8 mouse cellular contexts compared by ENCODE assay signal in genomic region chr3:97941440-97942259, GRCm38 (mm10). TPM values are rescaled to one million over a fixed set of nuclear protein-coding genes. Genes with fewer than 3 reads are reported as not detected.
DNase-seq lines count a peak whose midpoint lies in the region; ATAC-seq lines count a peak whose summit lies in the region.
"Had no signal": no experiment of that assay in that cellular context is flagged by ENCODE, and none has a peak within 500 bp of the region (broad histone marks: within the 10 kb centered on the region; RNA-seq: fewer than 3 reads in every experiment).

No protein-coding gene starts in this region.

- H3K27me3 ChIP-seq in lung, embryonic 15.5 days: no peaks in the 10 kb centered on the region
- H3K27me3 ChIP-seq in forebrain, embryonic 15.5 days: no peaks in the 10 kb centered on the region
- H3K27me3 ChIP-seq in limb, embryonic 13.5 days: no peaks in the 10 kb centered on the region
- H3K27me3 ChIP-seq in stomach, embryonic 15.5 days (replicated peaks): no peaks in the 10 kb centered on the region

- ATAC-seq in lung, embryonic 15.5 days (ENCODE audit: borderline replicate concordance, extremely low read depth, low FRiP score, low TSS enrichment): no peak
- ATAC-seq in forebrain, embryonic 15.5 days (replicated peaks): no peak
- ATAC-seq in limb, embryonic 13.5 days (ENCODE audit: low FRiP score, low read depth): peak; percentile 58
- ATAC-seq in stomach, embryonic 15.5 days (ENCODE audit: insufficient read depth, low FRiP score, low read depth): no peak

- H3K4me3 ChIP-seq in lung, embryonic 15.5 days: 0 out of 2 replicates have a peak overlapping the region, but pooled peaks have one; percentile 6
- peak overlapping the region; percentile 6; the same call in 1 of the 2 replicates for H3K4me3 ChIP-seq in forebrain, embryonic 15.5 days
- H3K4me3 ChIP-seq in limb, embryonic 13.5 days: peak overlapping the region; percentile 14; the same call in 1 of the 2 replicates
- no peak overlapping the region for H3K4me3 ChIP-seq in stomach, embryonic 15.5 days (replicated peaks)

- H3K4me2 ChIP-seq in lung, embryonic 15.5 days: peak overlapping the region; percentile 45
- H3K4me2 ChIP-seq in forebrain, embryonic 15.5 days (replicated peaks): peak overlapping the region; percentile 29
- H3K4me2 ChIP-seq in limb, embryonic 13.5 days (replicated peaks): peak overlapping the region; percentile 53
- peak overlapping the region; percentile 45 for H3K4me2 ChIP-seq in stomach, embryonic 15.5 days

- H3K4me1 ChIP-seq in lung, embryonic 15.5 days: peaks cover 61% of the 10 kb centered on the region
- peaks cover 47% of the 10 kb centered on the region for H3K4me1 ChIP-seq in forebrain, embryonic 15.5 days
- peaks cover 70% of the 10 kb centered on the region for H3K4me1 ChIP-seq in limb, embryonic 13.5 days
- peaks cover 38% of the 10 kb centered on the region for H3K4me1 ChIP-seq in stomach, embryonic 15.5 days

- no peak for DNase-seq in lung, postnatal 10 days
- no peak for DNase-seq in urinary bladder, postnatal 36 days (ENCODE audit: low spot score in 2 of 2)
- no peak for DNase-seq in T-cell, adult 2 months (ENCODE audit: low spot score)
- DNase-seq: thymus, postnatal 36 days had no signal

- WGBS in lung, embryonic 15.5 days: 34% methylated on average over 11 of the region's 11 CpGs
- 35% methylated on average over 11 of the region's 11 CpGs for WGBS in forebrain, embryonic 15.5 days
- WGBS in limb, embryonic 13.5 days: 21% methylated on average over 11 of the region's 11 CpGs
- 34% methylated on average over 11 of the region's 11 CpGs for WGBS in stomach, embryonic 15.5 days

- no peaks in the 10 kb centered on the region for H3K9me3 ChIP-seq in lung, embryonic 15.5 days
- H3K9me3 ChIP-seq in forebrain, embryonic 15.5 days: no peaks in the 10 kb centered on the region
- no peaks in the 10 kb centered on the region for H3K9me3 ChIP-seq in limb, embryonic 13.5 days
- H3K9me3 ChIP-seq in stomach, embryonic 15.5 days: no peaks in the 10 kb centered on the region

- peak overlapping the region; percentile 89 for H3K27ac ChIP-seq in lung, embryonic 15.5 days
- 0 out of 2 replicates have a peak overlapping the region, but pooled peaks have one; percentile 16 for H3K27ac ChIP-seq in forebrain, embryonic 15.5 days (replicated peaks)
- H3K27ac ChIP-seq in limb, embryonic 13.5 days: peak overlapping the region; percentile 91
- peak overlapping the region; percentile 77 for H3K27ac ChIP-seq in stomach, embryonic 15.5 days

- H3K9ac ChIP-seq in lung, embryonic 15.5 days: 0 out of 2 replicates have a peak overlapping the region, but pooled peaks have one; percentile 18
- H3K9ac ChIP-seq in forebrain, embryonic 15.5 days (replicated peaks): peak overlapping the region; percentile 1; the same call in 1 of the 2 replicates
- H3K9ac ChIP-seq in limb, embryonic 13.5 days: peak overlapping the region; percentile 43
- no peak overlapping the region for H3K9ac ChIP-seq in stomach, embryonic 15.5 days

- H3K36me3 ChIP-seq in lung, embryonic 15.5 days: no peaks in the 10 kb centered on the region
- no peaks in the 10 kb centered on the region for H3K36me3 ChIP-seq in forebrain, embryonic 15.5 days
- no peaks in the 10 kb centered on the region for H3K36me3 ChIP-seq in limb, embryonic 13.5 days
- no peaks in the 10 kb centered on the region for H3K36me3 ChIP-seq in stomach, embryonic 15.5 days

RNA-seq across cellular contexts. Expression of gene Sec22b, which starts 40.7 kb away (rescaled TPM):
- polyA plus RNA-seq in lung, embryonic 15.5 days (2015; fragmentation: Nextera tagmentation; extraction: Ambion mirVana): 147 and 157 TPM in 2 replicates
- polyA plus RNA-seq in forebrain, embryonic 15.5 days (2015; fragmentation: Nextera tagmentation; extraction: Ambion mirVana): 104 and 108 TPM in 2 replicates
- polyA plus RNA-seq in limb, embryonic 13.5 days (2015; fragmentation: Nextera tagmentation; extraction: Ambion mirVana): 157 and 165 TPM in 2 replicates
- 139 and 143 TPM in 2 replicates for polyA plus RNA-seq in stomach, embryonic 15.5 days (2015; fragmentation: Nextera tagmentation; extraction: Ambion mirVana)

RNA-seq across cellular contexts. Expression of gene Pde4dip, which starts 53.1 kb away (rescaled TPM):
- 16.4 and 18.3 TPM in 2 replicates for polyA plus RNA-seq in lung, embryonic 15.5 days (2015; fragmentation: Nextera tagmentation; extraction: Ambion mirVana)
- polyA plus RNA-seq in forebrain, embryonic 15.5 days (2015; fragmentation: Nextera tagmentation; extraction: Ambion mirVana): 67.6 and 73.1 TPM in 2 replicates
- 31.8 and 36.6 TPM in 2 replicates for polyA plus RNA-seq in limb, embryonic 13.5 days (2015; fragmentation: Nextera tagmentation; extraction: Ambion mirVana)
- 21.3 and 24.0 TPM in 2 replicates for polyA plus RNA-seq in stomach, embryonic 15.5 days (2015; fragmentation: Nextera tagmentation; extraction: Ambion mirVana)

Comparison
In these comparisons a context has a peak if more than half of its experiments do, and no peak if none do; other contexts are left out.
1. H3K27ac ChIP-seq: peak in every context shown above with its lines; median percentile 91 in limb, embryonic 13.5 days; 89 in lung, embryonic 15.5 days; 77 in stomach, embryonic 15.5 days; 16 in forebrain, embryonic 15.5 days.